Mouse (Mus musculus): ENCODE measurements at regions not wholly inside any gene's neighbourhood (a gene's known extent, or its start where the extent isn't known, plus 50 kb on each side); places are given as distances from the start of the nearest gene placed in this dataset.
"Not testable (repeated sequence)": the region's sequence is repeated elsewhere in the genome, so short reads cannot be mapped to it uniquely, and the experiment has no call there.

- no peak for DNase-seq (ENCODE audit: low read depth)
Measured at GRCm38 (mm10) chr4:105844675-105845466, 55.2 kb downstream of the Gm12728 start.

- DNase-seq (ENCODE audit: low read depth), result not testable (repeated sequence)
Measured at GRCm38 (mm10) chr4:105845998-105846989, 56.6 kb downstream of the Gm12728 start.

- no peak for DNase-seq (ENCODE audit: low read depth)
Measured at GRCm38 (mm10) chr4:105853086-105853485, 63.4 kb downstream of the Gm12728 start.

- no peak for DNase-seq (ENCODE audit: low read depth)
Measured at GRCm38 (mm10) chr4:105859052-105859864, 69.6 kb downstream of the Gm12728 start.

- DNase-seq (ENCODE audit: low read depth), result no peak
Measured at GRCm38 (mm10) chr4:105860930-105861653, 71.4 kb downstream of the Gm12728 start.

GRCm38 (mm10) chr4:105861654-105862037, 72.0 kb downstream of the Gm12728 start:
- no peak for DNase-seq (ENCODE audit: low read depth)

- DNase-seq (ENCODE audit: low read depth), result no peak
Measured at GRCm38 (mm10) chr4:105870512-105870911, 80.8 kb downstream of the Gm12728 start.

- no peak for DNase-seq (ENCODE audit: low read depth)
Measured at GRCm38 (mm10) chr4:105877246-105877645, 87.6 kb downstream of the Gm12728 start.

- DNase-seq (ENCODE audit: low read depth), result no peak
Measured at GRCm38 (mm10) chr4:105879891-105880290, 90.2 kb downstream of the Gm12728 start.

GRCm38 (mm10) chr4:105884791-105885190, 95.1 kb downstream of the Gm12728 start:
- no peak for DNase-seq (ENCODE audit: low read depth)

GRCm38 (mm10) chr4:105891438-105891837, 101.8 kb downstream of the Gm12728 start:
- no peak for DNase-seq (ENCODE audit: low read depth)

- DNase-seq (ENCODE audit: low read depth), result no peak
Measured at GRCm38 (mm10) chr4:105892065-105892464, 102.4 kb downstream of the Gm12728 start.

GRCm38 (mm10) chr4:105895116-105895515, 105.4 kb downstream of the Gm12728 start:
- no peak for DNase-seq (ENCODE audit: low read depth)

- DNase-seq (ENCODE audit: low read depth), result no peak
Measured at GRCm38 (mm10) chr4:105898054-105898847, 108.6 kb downstream of the Gm12728 start.

- no peak for DNase-seq (ENCODE audit: low read depth)
Measured at GRCm38 (mm10) chr4:105904896-105905295, 115.2 kb downstream of the Gm12728 start.

- DNase-seq (ENCODE audit: low read depth), result no peak
Measured at GRCm38 (mm10) chr4:105906411-105906810, 116.7 kb downstream of the Gm12728 start.

GRCm38 (mm10) chr4:105907611-105908010, 117.9 kb downstream of the Gm12728 start:
- no peak for DNase-seq (ENCODE audit: low read depth)

- DNase-seq (ENCODE audit: low read depth), result no peak
Measured at GRCm38 (mm10) chr4:105908281-105908680, 118.6 kb downstream of the Gm12728 start.

- DNase-seq (ENCODE audit: low read depth), result no peak
Measured at GRCm38 (mm10) chr4:105909272-105909671, 119.6 kb downstream of the Gm12728 start.

GRCm38 (mm10) chr4:105910666-105911065, 121.0 kb downstream of the Gm12728 start:
- no peak for DNase-seq (ENCODE audit: low read depth)
